Mouse (Mus musculus): ENCODE data around the gene Fibp. TPM values are rescaled to one million over a fixed set of nuclear protein-coding genes. Genes with fewer than 3 reads are reported as not detected.

Fibp gene
- total and polyA plus RNA-seq, 2 experiments from 2014 or later, result 125 to 175 TPM

- ATAC-seq, result peak; percentile 99
- Histone ChIP-seq H3K36me3 (ENCODE audit: insufficient read depth) (no peaks in the 10 kb centered on the region), H3K9ac (peak within 1 kb of the TSS; percentile 58), H3K9me3 (ENCODE audit: low read length) (no peaks in the 10 kb centered on the region), H3K27me3 (ENCODE audit: insufficient read depth, low read length) (no peaks in the 10 kb centered on the region), H3K4me1 (ENCODE audit: insufficient read depth) (peaks cover 20% of the 10 kb centered on the region), H3K4me3 (ENCODE audit: low read depth, low read length) (peak within 1 kb of the TSS; percentile 58), H3K4me2 (ENCODE audit: low read depth) (peak within 1 kb of the TSS; percentile 81), H3K27ac (ENCODE audit: low read depth, low read length) (peak within 1 kb of the TSS; percentile 79)
- 3% methylated on average over 46 of the region's 47 CpGs for WGBS
- TF ChIP-seq CTCF (IDR thresholded peaks at IDR 0.05; ENCODE audit: low read depth), result peak; percentile 57
- peak; percentile 98 for DNase-seq
Measured at GRCm38 (mm10) chr19:5510031-5511026, 49.9 kb downstream of the Fibp start, which contains the start of gene Snx32. TSS of gene Snx32 (minus strand) at chr19:5510538.

- Histone ChIP-seq H3K9ac (peak overlapping the region; percentile 58), H3K9me3 (ENCODE audit: low read length) (no peaks in the 10 kb centered on the region), H3K4me1 (ENCODE audit: insufficient read depth) (peaks cover 20% of the 10 kb centered on the region), H3K4me3 (ENCODE audit: low read depth, low read length) (peak overlapping the region; percentile 58), H3K27ac (ENCODE audit: low read depth, low read length) (peak overlapping the region; percentile 79; the same call in 1 of the 2 replicates), H3K27me3 (ENCODE audit: insufficient read depth, low read length) (no peaks in the 10 kb centered on the region), H3K4me2 (ENCODE audit: low read depth) (peak overlapping the region; percentile 81), H3K36me3 (ENCODE audit: insufficient read depth) (no peaks in the 10 kb centered on the region)
- DNase-seq (no peak), ATAC-seq (no peak)
- 56% methylated on average over 15 of the region's 15 CpGs for WGBS
- TF ChIP-seq CTCF (IDR thresholded peaks at IDR 0.05; ENCODE audit: low read depth), result no peak
Measured at GRCm38 (mm10) chr19:5511074-5511632, 50.7 kb downstream of the Fibp start.

- no peak overlapping the region for H3K4me3 ChIP-seq (ENCODE audit: low read depth, low read length)
- no peak for TF ChIP-seq CTCF (IDR thresholded peaks at IDR 0.05; ENCODE audit: low read depth)
- peaks cover 20% of the 10 kb centered on the region for H3K4me1 ChIP-seq (ENCODE audit: insufficient read depth)
- ATAC-seq (no peak), DNase-seq (no peak)
- H3K4me2 ChIP-seq (ENCODE audit: low read depth), result no peak overlapping the region
- H3K27me3 ChIP-seq (ENCODE audit: insufficient read depth, low read length), result no peaks in the 10 kb centered on the region
- no peaks in the 10 kb centered on the region for H3K36me3 ChIP-seq (ENCODE audit: insufficient read depth)
- H3K9ac ChIP-seq, result no peak overlapping the region
- H3K9me3 ChIP-seq (ENCODE audit: low read length), result no peaks in the 10 kb centered on the region
- 76% methylated on average over 12 of the region's 12 CpGs for WGBS
- no peak overlapping the region for H3K27ac ChIP-seq (ENCODE audit: low read depth, low read length)
Measured at GRCm38 (mm10) chr19:5512091-5513004, 51.9 kb downstream of the Fibp start.

- no peak overlapping the region for H3K9ac ChIP-seq
- H3K9me3 ChIP-seq (ENCODE audit: low read length), result no peaks in the 10 kb centered on the region
- 84% methylated on average over 3 of the region's 3 CpGs for WGBS
- H3K4me1 ChIP-seq (ENCODE audit: insufficient read depth), result peaks cover 20% of the 10 kb centered on the region
- no peaks in the 10 kb centered on the region for H3K36me3 ChIP-seq (ENCODE audit: insufficient read depth)
- no peak overlapping the region for H3K27ac ChIP-seq (ENCODE audit: low read depth, low read length)
- no peak for TF ChIP-seq CTCF (IDR thresholded peaks at IDR 0.05; ENCODE audit: low read depth)
- no peak overlapping the region for H3K4me2 ChIP-seq (ENCODE audit: low read depth)
- no peak overlapping the region for H3K4me3 ChIP-seq (ENCODE audit: low read depth, low read length)
- H3K27me3 ChIP-seq (ENCODE audit: insufficient read depth, low read length), result no peaks in the 10 kb centered on the region
- ATAC-seq (no peak), DNase-seq (no peak)
Measured at GRCm38 (mm10) chr19:5513005-5513349, 52.6 kb downstream of the Fibp start.

Other genes with a start within 250 kb of the Fibp start
- 54.5 and 84.6 TPM in 2 replicates for gene Pacs1, start 187.5 kb upstream of the Fibp start, total RNA-seq (2014; rRNA removed)
- gene Pacs1, start 187.5 kb upstream of the Fibp start, polyA plus RNA-seq (2015; fragmentation: Nextera tagmentation; extraction: Ambion mirVana), result 35.3 and 44.7 TPM in 2 replicates
- 226 and 261 TPM in 2 replicates for gene Sf3b2, start 165.2 kb upstream of the Fibp start, total RNA-seq (2014; rRNA removed)
- 310 and 345 TPM in 2 replicates for gene Sf3b2, start 165.2 kb upstream of the Fibp start, polyA plus RNA-seq (2015; fragmentation: Nextera tagmentation; extraction: Ambion mirVana)
- 14.8 and 19.4 TPM in 2 replicates for gene Gal3st3, start 162.3 kb upstream of the Fibp start, total RNA-seq (2014; rRNA removed)
- gene Gal3st3, start 162.3 kb upstream of the Fibp start, polyA plus RNA-seq (2015; fragmentation: Nextera tagmentation; extraction: Ambion mirVana), result 46.9 and 50.4 TPM in 2 replicates
- gene Catsper1, start 124.9 kb upstream of the Fibp start, total RNA-seq (2014; rRNA removed), result not detected in 2 replicates
- gene Catsper1, start 124.9 kb upstream of the Fibp start, polyA plus RNA-seq (2015; fragmentation: Nextera tagmentation; extraction: Ambion mirVana), result not detected in 2 replicates
- 0.76 and 2.4 TPM in 2 replicates for gene Cst6, start 111.0 kb upstream of the Fibp start, total RNA-seq (2014; rRNA removed)
- 9.6 and 15.8 TPM in 2 replicates for gene Cst6, start 111.0 kb upstream of the Fibp start, polyA plus RNA-seq (2015; fragmentation: Nextera tagmentation; extraction: Ambion mirVana)
- gene Eif1ad, start 93.9 kb upstream of the Fibp start, total RNA-seq (2014; rRNA removed), result 31.4 and 34.7 TPM in 2 replicates
- gene Eif1ad, start 93.9 kb upstream of the Fibp start, polyA plus RNA-seq (2015; fragmentation: Nextera tagmentation; extraction: Ambion mirVana), result 38.4 and 45.3 TPM in 2 replicates
- gene Banf1, start 93.4 kb upstream of the Fibp start, total RNA-seq (2014; rRNA removed), result 72.5 and 93.5 TPM in 2 replicates
- 379 and 481 TPM in 2 replicates for gene Banf1, start 93.4 kb upstream of the Fibp start, polyA plus RNA-seq (2015; fragmentation: Nextera tagmentation; extraction: Ambion mirVana)
- 49.2 and 55.1 TPM in 2 replicates for gene Sart1, start 71.9 kb upstream of the Fibp start, total RNA-seq (2014; rRNA removed)
- 38.8 and 53.5 TPM in 2 replicates for gene Sart1, start 71.9 kb upstream of the Fibp start, polyA plus RNA-seq (2015; fragmentation: Nextera tagmentation; extraction: Ambion mirVana)
- gene Tsga10ip, start 58.1 kb upstream of the Fibp start, total RNA-seq (2014; rRNA removed), result 0.43 TPM in 1 of 2 replicates, not detected in the other
- 0.08 and 0.13 TPM in 2 replicates for gene Tsga10ip, start 58.1 kb upstream of the Fibp start, polyA plus RNA-seq (2015; fragmentation: Nextera tagmentation; extraction: Ambion mirVana)
- 171 and 202 TPM in 2 replicates for gene Drap1, start 35.6 kb upstream of the Fibp start, total RNA-seq (2014; rRNA removed)
- gene Drap1, start 35.6 kb upstream of the Fibp start, polyA plus RNA-seq (2015; fragmentation: Nextera tagmentation; extraction: Ambion mirVana), result 353 and 391 TPM in 2 replicates
- gene AI837181, start 35.5 kb upstream of the Fibp start, total RNA-seq (2014; rRNA removed), result 56.6 and 59.5 TPM in 2 replicates
- 72.5 and 72.7 TPM in 2 replicates for gene AI837181, start 35.5 kb upstream of the Fibp start, polyA plus RNA-seq (2015; fragmentation: Nextera tagmentation; extraction: Ambion mirVana)
- 0.19 TPM in 1 of 2 replicates, not detected in the other for gene Fosl1, start 13.1 kb upstream of the Fibp start, total RNA-seq (2014; rRNA removed)
- gene Fosl1, start 13.1 kb upstream of the Fibp start, polyA plus RNA-seq (2015; fragmentation: Nextera tagmentation; extraction: Ambion mirVana), result not detected in 2 replicates
- 19.3 and 21.2 TPM in 2 replicates for gene Ccdc85b, start 2.7 kb upstream of the Fibp start, total RNA-seq (2014; rRNA removed)
- gene Ccdc85b, start 2.7 kb upstream of the Fibp start, polyA plus RNA-seq (2015; fragmentation: Nextera tagmentation; extraction: Ambion mirVana), result 15.3 and 16.2 TPM in 2 replicates
- 1.0 and 1.7 TPM in 2 replicates for gene Ctsw, start 7.9 kb downstream of the Fibp start, total RNA-seq (2014; rRNA removed)
- gene Ctsw, start 7.9 kb downstream of the Fibp start, polyA plus RNA-seq (2015; fragmentation: Nextera tagmentation; extraction: Ambion mirVana), result 2.3 and 2.5 TPM in 2 replicates
- 25.9 and 26.4 TPM in 2 replicates for gene Efemp2, start 13.3 kb downstream of the Fibp start, total RNA-seq (2014; rRNA removed)
- gene Efemp2, start 13.3 kb downstream of the Fibp start, polyA plus RNA-seq (2015; fragmentation: Nextera tagmentation; extraction: Ambion mirVana), result 27.2 and 35.0 TPM in 2 replicates
- 51.5 and 54.8 TPM in 2 replicates for gene Mus81, start 27.8 kb downstream of the Fibp start, total RNA-seq (2014; rRNA removed)
- 29.4 and 32.6 TPM in 2 replicates for gene Mus81, start 27.8 kb downstream of the Fibp start, polyA plus RNA-seq (2015; fragmentation: Nextera tagmentation; extraction: Ambion mirVana)
- gene Cfl1, start 29.8 kb downstream of the Fibp start, total RNA-seq (2014; rRNA removed), result 1,402 and 1,611 TPM in 2 replicates
- gene Cfl1, start 29.8 kb downstream of the Fibp start, polyA plus RNA-seq (2015; fragmentation: Nextera tagmentation; extraction: Ambion mirVana), result 4,218 and 4,770 TPM in 2 replicates
- 5.0 and 5.2 TPM in 2 replicates for gene 1700020D05Rik, start 43.2 kb downstream of the Fibp start, total RNA-seq (2014; rRNA removed)
- gene 1700020D05Rik, start 43.2 kb downstream of the Fibp start, polyA plus RNA-seq (2015; fragmentation: Nextera tagmentation; extraction: Ambion mirVana), result not detected in 2 replicates
- gene Snx32, start 49.9 kb downstream of the Fibp start, total RNA-seq (2014; rRNA removed), result 77.7 and 85.6 TPM in 2 replicates
- 64.1 and 68.1 TPM in 2 replicates for gene Snx32, start 49.9 kb downstream of the Fibp start, polyA plus RNA-seq (2015; fragmentation: Nextera tagmentation; extraction: Ambion mirVana)
- gene Ovol1, start 100.0 kb downstream of the Fibp start, total RNA-seq (2014; rRNA removed), result not detected in 2 replicates
- gene Ovol1, start 100.0 kb downstream of the Fibp start, polyA plus RNA-seq (2015; fragmentation: Nextera tagmentation; extraction: Ambion mirVana), result 0.11 and 0.21 TPM in 2 replicates
- 9.0 and 9.5 TPM in 2 replicates for gene Ap5b1, start 107.4 kb downstream of the Fibp start, total RNA-seq (2014; rRNA removed)
- 1.2 and 1.6 TPM in 2 replicates for gene Ap5b1, start 107.4 kb downstream of the Fibp start, polyA plus RNA-seq (2015; fragmentation: Nextera tagmentation; extraction: Ambion mirVana)
- 29.0 and 34.1 TPM in 2 replicates for gene Rnaseh2c, start 141.3 kb downstream of the Fibp start, total RNA-seq (2014; rRNA removed)
- gene Rnaseh2c, start 141.3 kb downstream of the Fibp start, polyA plus RNA-seq (2015; fragmentation: Nextera tagmentation; extraction: Ambion mirVana), result 49.8 and 59.9 TPM in 2 replicates
- 131 and 150 TPM in 2 replicates for gene Kat5, start 149.6 kb downstream of the Fibp start, total RNA-seq (2014; rRNA removed)
- gene Kat5, start 149.6 kb downstream of the Fibp start, polyA plus RNA-seq (2015; fragmentation: Nextera tagmentation; extraction: Ambion mirVana), result 62.8 and 72.6 TPM in 2 replicates
- 23.2 and 34.8 TPM in 2 replicates for gene Rela, start 176.9 kb downstream of the Fibp start, total RNA-seq (2014; rRNA removed)
- gene Rela, start 176.9 kb downstream of the Fibp start, polyA plus RNA-seq (2015; fragmentation: Nextera tagmentation; extraction: Ambion mirVana), result 26.8 and 32.3 TPM in 2 replicates
- 16.6 and 18.3 TPM in 2 replicates for gene Sipa1, start 203.1 kb downstream of the Fibp start, total RNA-seq (2014; rRNA removed)
- gene Sipa1, start 203.1 kb downstream of the Fibp start, polyA plus RNA-seq (2015; fragmentation: Nextera tagmentation; extraction: Ambion mirVana), result 14.6 and 19.6 TPM in 2 replicates
- 14.4 and 19.7 TPM in 2 replicates for gene Map3k11, start 228.1 kb downstream of the Fibp start, total RNA-seq (2014; rRNA removed)
- 8.7 and 9.0 TPM in 2 replicates for gene Map3k11, start 228.1 kb downstream of the Fibp start, polyA plus RNA-seq (2015; fragmentation: Nextera tagmentation; extraction: Ambion mirVana)
- 57.4 and 67.1 TPM in 2 replicates for gene Pcnx3, start 228.3 kb downstream of the Fibp start, total RNA-seq (2014; rRNA removed)
- 10.2 and 17.2 TPM in 2 replicates for gene Pcnx3, start 228.3 kb downstream of the Fibp start, polyA plus RNA-seq (2015; fragmentation: Nextera tagmentation; extraction: Ambion mirVana)
- not detected in 2 replicates for gene Kcnk7, start 243.8 kb downstream of the Fibp start, total RNA-seq (2014; rRNA removed)
- gene Kcnk7, start 243.8 kb downstream of the Fibp start, polyA plus RNA-seq (2015; fragmentation: Nextera tagmentation; extraction: Ambion mirVana), result 0.17 TPM in 1 of 2 replicates, not detected in the other

Data from forebrain, postnatal 0 days (tissue).